Mouse (Mus musculus) R1 (cell line): ENCODE measurements around the gene Gm10260.

ENCODE experiments used
- DNase-seq: peaks from one replicate; pipeline ENCODE4 v3.0.0-alpha.2; 2018; ENCODE audit warnings: low read depth, low spot score

Gm10260 gene

DNA sequence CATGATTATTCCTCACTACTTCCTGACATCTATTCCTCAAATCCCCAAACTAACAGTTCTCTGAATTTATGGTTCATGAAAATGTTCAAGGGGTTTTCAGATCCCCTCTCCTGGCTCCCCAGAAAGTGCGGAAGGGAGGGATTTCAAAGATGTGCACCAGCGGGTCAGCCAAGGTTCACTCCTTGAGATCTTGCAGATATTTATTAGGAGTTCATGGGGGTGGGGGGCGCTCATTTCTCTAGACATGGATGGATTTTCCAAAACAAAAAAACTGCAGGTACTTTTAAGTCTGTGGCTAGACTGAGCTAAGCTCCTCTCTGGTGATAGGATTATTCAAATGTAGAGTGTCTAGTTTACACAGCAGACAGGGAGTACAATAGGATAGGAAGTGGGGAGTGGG is 8.4 kb upstream of the Gm10260 start:
- DNase-seq = no peak

DNA sequence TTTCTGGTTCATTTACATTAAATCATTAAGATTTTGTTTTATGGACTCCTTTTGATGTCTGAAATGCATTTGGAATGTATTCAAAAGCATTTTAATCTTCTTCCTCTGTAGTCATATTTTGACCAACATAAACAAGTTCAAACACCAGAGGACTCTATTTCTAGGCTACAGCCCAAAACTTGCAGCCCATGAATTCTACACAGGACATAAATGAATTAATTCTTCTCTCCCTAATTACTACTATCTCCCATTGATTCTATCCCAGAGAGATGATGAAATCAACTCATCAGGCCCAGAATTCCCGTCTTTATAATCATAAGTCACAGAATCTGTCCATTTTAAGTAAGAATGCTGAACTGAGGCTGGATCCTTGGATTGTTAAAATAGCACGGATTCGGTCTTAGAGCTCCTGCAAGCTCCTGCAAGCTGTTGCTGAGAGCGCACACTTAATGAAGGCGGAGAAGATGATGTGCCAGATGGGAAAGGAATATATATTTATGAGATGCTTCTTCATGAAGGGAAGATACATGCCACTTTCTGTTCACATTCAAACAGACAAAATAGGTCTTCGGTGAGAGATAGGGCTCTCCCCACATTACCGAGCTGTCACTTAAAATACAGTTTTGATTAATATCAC is 7.7 kb upstream of the Gm10260 start:
- DNase-seq = no peak

DNA sequence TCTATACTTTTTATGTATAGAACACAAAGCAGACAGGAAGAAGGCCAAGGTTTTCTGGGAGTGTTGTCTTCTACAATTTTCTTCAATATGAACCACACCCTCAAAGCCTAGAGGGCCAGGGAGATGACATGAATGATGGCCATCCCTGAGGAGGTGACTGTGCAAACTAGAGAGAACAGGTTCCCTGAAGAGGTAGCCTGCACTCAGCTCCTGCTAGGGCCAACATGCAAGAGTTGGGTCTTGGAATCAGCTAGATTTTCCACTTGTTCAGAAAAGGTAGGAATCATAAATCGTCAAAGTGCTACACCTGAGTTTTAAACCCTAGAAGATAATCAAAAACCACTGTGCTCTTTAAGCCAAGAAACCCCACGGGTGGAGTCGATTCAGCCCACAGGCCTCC is 6.2 kb upstream of the Gm10260 start:
- DNase-seq = no peak

DNA sequence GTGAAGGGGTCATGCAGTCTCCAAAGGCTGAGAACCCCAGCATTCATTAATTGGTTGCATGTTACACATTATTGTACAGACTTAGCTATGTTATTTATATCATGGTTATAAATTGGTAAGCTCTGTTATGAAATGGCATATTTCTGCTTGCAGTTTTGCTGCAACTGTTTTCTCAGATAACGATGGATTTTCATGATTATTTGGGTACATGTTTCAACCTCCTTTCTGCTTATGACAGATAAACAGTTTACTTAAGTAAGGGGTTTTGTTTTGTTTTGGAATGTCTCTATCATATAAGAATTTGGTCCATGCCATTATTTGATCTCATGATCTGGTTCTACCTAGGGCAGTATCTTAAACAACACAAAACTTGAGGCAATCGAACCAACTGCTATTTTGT is 5.5 kb upstream of the Gm10260 start:
- DNase-seq = no peak

DNA sequence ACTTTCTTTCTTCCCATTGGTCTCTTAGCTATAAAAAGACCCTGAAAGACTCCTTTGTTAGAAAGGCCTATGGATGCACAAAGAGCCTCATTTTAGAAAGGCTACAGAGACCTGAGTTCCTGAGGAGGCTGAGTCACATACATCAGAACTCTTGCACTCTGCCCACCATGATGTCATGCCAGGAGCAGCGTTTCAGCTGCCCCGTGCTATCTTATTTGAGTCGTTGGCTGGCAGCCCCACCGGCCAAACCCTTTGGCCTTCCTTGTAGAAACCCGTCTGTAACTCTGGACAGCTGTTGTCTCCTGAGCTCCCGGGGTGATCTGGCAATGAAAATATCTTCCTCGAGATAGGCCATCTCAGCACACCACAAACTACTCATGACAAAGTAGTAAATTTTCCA is 3.6 kb upstream of the Gm10260 start:
- no peak for DNase-seq

DNA sequence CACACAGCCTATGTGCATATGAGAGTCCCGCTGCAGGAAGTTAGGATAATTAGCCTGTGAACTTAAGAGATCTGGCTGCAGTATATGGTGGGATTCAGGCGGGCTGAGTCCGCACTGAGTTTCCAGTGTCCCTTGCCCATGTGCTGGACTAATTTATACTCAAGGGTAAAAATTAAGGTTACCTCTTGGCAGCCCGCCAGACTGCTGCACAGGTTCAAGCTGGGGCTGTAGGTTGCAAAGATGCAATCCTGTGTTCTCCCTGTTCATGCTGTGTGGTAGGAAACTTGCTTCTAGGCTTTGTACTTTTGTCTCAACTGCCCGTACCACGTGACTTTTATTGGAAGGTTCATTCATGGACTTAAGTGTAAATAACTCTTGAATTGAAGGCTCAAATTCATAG is 3.0 kb upstream of the Gm10260 start:
- peak; percentile 14 for DNase-seq

DNA sequence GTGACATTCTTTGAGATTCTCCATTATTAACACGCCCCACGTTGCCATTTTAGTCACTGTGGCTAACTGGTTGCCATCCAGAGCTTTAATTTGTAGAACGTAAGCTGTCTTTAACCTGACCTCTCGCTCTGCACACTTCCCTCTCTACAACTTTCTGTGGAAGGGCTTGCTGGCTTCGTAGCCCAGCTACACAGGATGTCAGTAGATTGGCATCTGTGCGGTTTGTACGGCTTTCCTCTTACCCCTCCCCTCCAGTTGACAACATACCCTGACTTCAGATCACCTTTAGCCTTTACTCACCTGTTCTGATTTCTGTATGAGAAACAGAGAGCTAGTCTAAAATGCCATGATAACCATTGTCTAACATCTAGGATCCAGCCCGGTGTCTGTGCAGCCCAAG is 1.7 kb upstream of the Gm10260 start:
- DNase-seq = no peak

DNA sequence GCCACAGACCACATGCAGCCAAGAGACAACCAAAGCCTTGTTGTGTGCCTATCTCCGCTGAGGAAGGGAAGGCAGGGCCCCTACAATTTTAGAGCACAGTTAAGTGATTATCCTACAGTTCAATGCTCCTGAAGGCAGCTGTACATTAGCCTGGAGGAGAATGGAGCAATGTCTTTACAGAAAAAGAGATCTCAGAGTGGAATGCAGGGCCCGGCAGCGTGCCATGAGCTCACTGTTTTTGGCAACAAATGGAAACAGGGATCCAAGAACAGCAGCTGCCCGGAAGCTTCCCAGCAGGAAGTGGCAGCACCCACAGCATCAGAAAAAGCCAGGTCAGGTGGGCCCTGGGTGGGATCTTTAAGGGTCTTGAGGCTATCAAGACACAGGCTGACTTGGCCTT is 3.4 kb downstream of the Gm10260 start:
- no peak for DNase-seq

DNA sequence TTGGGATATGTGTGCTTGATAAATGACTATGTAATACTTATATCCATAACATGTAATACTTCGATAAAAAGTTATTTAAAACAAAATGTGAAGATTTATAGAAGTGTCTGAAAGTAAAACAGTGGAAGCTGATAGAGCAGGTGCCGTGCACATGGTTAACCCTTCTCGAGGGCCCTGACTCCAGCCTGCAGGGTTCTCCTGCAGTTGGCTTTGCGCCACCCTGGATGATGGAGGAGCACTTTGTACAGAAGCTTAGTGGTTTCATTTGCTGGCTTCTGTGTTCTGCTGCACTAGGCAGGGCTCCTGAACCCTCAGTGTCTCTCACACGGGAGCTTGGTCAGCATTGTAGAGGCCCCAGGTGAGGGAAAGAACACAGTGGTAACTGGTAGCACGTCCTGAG is 4.3 kb downstream of the Gm10260 start:
- no peak for DNase-seq

DNA sequence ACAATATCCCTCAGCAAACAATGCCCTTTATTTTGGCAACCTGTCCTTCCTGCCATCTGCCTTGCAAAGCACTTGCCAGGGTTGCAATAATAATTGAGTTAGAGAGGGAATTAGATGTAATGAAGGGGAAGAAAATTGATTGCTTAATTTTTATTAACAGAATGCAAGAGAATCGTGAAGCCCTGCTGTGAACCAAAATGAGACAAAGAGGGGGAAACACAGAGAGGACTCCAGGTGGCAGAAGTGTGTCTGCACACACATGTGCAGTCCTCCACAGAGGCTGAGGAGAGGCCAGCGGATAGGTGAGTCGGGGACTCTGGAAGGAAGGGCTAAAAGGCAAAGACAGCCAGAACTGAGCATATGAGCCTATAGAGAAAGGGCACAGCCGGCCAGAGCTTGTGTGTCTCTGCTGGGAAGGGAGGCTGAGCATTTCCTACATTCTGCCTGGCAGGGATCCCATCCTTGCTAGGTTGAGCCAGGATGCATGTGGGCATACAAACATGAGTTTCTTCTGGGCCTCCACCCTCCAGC is 9.5 kb downstream of the Gm10260 start:
- DNase-seq = no peak

DNA sequence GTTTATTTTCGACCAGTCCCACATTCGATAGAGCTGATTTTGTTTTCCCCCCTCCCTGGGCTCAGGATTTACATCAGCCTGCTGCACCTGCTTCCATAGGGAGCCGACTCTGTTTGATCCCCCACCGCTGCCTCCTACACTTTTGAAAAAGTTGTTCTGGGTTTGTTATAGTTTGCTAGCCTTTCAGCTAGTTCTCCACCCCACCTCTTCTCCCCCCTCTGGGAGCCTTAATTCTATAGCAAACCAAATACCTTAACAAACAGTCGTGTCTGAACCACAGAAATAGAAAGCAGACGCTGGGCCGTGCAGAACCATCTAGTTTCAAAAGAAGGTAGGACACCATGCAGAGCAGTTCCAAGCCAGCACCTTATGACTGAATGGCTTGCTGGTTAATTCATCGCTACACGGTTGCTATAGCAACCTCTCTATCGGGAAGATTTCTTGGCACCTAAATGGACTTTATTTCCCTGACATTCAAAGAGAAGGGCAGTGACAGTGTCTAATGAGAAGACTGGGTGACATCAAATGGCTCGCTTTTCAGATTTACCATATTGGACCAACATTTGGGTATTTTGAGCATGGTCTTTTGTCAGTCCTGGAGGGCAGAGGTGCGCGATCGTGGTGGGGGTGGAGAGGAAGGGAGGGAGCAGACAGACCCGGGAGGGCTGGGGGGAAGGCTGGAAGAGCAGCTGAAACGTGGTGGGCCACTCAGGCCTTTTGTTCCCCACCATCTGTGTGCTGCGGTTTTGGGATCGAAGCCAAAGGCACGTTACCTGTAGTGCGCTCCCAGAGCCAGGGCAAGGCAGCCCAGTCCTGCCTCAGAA is 13.2 kb downstream of the Gm10260 start:
- peak; percentile 77 for DNase-seq

DNA sequence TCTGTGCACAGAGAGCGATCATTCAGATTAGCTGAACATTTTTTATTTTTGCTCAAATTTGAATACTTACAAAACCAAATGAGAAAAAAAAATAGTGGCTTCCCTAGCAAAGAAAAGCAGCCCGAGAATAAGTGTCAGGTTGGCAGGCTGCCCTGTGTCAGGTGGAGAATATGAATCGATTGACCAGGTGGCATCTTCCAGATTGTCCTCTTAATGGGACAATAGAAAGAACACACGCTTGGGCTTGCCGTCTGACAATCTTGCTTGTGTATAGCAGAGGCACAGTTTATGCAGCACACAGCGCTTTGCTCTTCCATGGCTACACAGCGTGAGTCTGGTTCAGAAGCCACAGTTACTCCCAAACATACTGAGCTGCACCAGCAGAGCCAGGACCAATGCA is 15.8 kb downstream of the Gm10260 start:
- DNase-seq = no peak

DNA sequence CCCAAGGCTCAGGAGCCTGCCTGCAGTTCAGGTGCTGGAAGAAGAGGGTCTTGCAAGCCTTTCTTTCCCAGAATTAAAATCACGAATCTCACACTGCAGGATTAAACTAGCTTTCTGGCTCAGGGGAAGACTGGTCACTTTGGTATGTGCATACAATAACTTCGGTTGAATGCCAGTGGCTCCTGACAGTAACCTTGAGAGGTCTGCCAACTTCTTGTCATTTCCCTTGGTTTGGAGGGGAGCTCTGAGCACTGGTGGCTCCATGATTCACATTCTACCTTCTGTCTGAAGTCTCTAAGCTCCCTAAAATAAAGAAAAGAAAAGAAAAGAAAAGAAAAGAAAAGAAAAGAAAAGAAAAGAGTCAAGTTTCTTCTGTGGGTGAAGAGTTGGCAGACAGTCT is 16.4 kb downstream of the Gm10260 start:
- no peak for DNase-seq

DNA sequence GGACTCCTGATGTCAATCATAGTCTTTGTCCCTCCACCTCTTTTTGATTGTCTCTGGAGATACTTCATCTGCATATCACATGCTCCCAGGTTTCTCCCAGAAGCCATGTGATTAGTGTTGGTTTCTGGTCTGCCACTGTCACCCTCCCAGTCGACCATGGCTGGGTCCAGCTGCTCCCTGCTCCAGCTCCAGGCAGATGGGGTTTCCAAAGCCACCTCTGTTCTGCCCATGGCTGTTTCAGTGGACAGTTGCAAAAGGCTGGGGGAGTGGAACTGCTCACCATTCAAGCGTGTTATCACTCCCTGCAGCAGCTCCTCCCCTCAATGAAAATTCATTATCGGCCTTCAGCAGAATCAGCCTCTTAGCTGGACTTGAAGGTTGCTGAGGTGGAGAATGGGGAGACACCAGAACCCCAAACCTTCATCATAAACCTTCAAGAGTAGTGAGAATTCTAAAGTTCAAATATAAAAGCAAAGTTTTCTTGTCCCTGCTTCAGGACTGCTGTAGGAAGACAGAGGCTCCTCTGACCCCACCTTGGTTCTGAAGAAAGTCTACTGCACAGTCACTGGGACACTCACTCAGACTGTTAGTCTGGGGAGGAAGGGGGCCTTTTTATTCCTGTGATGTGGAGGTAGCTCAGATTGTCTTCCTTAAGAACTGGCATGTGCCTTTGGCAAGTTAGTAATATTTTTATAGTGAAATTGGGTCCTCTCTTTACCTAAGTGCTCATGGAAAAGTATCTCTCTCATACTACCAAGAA is 17.0 kb downstream of the Gm10260 start:
- DNase-seq = no peak

DNA sequence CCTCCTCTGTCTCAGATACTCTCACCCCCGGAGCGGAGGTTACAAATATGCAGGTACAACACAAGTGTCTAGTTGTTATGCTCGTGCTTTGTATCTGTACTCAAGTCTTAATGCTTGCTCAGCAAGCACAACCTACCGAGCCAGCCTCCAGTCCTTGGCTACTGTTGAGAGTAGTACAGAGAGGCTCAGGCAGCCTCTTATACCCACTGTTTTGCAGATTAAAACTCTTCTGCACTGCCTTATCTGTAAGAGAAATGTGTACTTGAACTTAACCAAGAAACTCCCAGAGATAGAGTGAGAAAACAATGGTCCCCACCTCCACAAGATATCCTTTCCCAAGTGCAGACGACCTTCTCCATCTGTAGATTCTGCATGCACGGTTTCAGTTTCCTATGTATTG is 24.5 kb downstream of the Gm10260 start:
- peak; percentile 23 for DNase-seq

DNA sequence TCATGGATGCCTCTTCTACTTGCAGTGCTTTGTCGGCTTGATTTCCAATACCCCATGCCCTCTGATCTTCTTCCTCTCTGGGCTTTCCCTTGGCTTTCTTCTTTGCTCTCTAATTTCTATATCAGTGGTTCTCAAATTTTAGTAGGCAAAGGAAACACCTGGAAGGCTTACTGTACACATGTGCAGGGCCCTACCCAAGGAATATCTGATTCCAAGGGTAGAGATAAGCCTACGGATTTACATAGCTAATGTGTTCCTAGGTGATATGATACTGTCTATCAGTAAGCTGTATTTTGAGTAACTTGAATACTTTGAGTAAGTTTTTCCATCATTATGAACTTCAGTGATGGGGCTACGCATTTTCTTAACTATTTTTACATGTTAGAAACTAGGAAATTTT is 25.7 kb downstream of the Gm10260 start:
- DNase-seq = no peak

DNA sequence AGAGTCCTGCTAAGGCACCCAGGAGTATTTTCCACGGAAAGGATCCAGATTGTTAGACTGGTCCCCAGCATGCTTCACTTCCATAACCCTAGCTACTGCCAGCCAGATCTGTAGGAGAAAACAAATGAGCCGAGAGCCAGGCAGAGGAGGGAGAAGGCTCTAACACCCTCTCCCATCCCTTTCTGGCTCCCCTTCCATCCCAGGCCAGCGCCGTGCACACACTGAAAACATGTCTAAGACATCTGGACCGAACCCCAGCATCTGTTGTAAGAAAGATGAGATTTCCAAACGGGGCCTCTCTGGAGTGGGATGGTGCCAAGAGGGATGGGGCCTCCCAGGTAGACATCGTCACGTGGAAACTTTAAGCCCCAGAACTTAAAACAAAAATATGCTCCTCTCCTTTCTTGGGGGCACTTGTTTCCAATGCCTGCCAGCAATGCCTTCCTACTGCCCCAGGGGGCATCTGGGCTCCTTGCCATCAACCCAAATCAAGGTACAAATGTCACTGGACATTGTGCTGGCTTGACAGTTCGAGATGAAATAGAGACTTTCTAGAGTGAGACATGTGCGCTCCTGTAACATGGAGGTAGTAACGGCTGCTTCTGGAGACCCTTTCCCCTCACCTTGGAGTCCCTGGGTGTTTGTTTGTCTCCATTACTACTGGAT is 35.1 kb downstream of the Gm10260 start:
- DNase-seq = no peak

DNA sequence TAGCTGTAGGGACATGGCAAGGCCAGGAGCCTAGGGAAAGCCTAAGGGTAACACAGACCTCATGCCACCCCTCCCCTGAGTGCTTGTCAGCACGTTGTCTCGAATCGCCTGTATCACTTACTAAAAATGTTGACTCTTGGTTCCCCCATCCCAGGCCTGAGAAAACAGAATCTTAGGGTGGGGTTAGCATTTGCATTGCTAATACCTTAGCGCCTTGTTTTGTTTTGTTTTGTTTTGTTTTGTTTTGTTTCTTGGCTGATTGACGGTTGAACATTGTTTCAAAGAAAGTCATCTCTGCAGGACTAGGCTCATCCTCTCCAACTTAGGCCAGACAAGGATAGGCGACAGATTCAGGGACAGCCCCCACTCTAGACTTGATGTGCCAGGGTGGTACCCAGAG is 35.9 kb downstream of the Gm10260 start:
- peak; percentile 72 for DNase-seq

DNA sequence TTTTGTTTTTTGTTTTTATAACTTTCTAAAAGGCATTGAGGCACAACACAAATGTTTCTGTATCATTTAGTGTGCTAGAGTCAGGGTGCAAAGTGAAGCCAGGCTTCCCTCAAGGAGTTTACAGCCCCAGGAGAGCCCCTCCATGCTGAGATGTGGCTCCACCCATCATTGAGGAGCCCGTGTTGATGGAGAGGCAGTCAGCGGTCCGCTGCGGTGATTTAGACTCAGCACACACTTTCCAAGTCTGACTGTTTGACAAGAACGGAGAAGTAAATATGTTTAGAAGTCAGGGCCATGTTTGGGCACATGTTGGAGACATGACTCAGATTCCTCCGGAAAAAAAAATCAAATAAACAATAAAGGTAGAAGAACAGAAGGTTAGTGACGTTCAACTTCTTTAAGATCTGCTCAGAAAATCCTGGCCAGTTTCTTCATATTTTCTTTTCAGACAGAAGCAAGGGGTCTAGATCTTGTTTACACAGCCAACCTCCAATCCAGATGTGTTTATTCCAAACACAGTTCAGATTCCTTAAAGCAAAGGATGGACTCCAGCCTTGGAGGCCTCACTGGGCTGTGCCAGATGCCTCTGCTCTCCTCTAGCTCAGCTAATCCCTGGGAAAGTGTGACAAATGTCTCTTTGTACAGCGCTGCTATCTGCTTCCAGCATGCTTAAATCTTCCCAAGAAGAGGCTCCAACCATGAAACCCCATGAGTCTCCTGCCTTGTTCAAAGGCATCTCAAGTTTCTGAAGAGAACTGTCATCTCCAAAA is 47.7 kb downstream of the Gm10260 start:
- no peak for DNase-seq

DNA sequence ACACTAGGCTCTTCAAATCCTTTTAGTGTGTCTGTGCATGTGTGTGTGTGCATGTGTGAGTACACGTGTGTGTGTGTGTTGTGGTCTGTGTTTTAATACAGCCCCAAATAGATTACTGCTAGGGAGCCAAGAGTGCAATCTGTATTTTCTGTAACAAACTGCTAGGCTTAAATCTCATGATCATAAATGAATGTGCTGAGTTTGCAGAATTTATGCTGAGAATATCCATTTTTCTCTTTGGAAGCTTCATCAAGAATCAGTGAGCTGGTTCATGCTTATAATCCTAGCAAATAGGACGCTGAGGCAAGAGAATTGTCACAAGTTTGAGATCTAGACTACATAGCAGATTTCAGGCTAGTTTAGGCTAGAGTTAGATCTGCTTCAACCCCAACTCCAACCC is 48.9 kb downstream of the Gm10260 start:
- DNase-seq = no peak
